Mouse (Mus musculus) stomach, postnatal 0 days (tissue): ENCODE data around the gene Msantd3.

Experiments
- CTCF ChIP-seq: IDR thresholded peaks from 2 replicates; pipeline ENCODE4 v1.5.1; 2016; ENCODE audit warnings: antibody characterized with exemption, low read depth, mild to moderate bottlenecking, moderate library complexity
- EP300 ChIP-seq: optimal IDR thresholded peaks from 2 replicates; pipeline ENCODE3; 2016; ENCODE audit warnings: antibody characterized with exemption

- TF ChIP-seq CTCF: no peak
- TF ChIP-seq EP300: no peak
These were observed 56.4 kb downstream of the Msantd3 start for GRCm38 (mm10) chr4:48596111-48596510.
